Mouse (Mus musculus) CD4-positive, CD25-positive, alpha-beta regulatory T cell, adult 4 months (primary cell): ENCODE results near the gene Hba-x. TPM values are rescaled to one million over a fixed set of nuclear protein-coding genes. Genes with fewer than 3 reads are reported as not detected.
A peak's percentile ranks its signal among the peaks of the same experiment; 100 is the strongest.
"Not testable (repeated sequence)": the region's sequence is repeated elsewhere in the genome, so short reads cannot be mapped to it uniquely, and the experiment has no call there.

ENCODE experiments used
- ATAC-seq: one replicate; pipeline ENCODE4 v1.8.0; 2017
- polyA plus RNA-seq, 2 experiments: library from polyadenylated mRNA; unstranded; fragments of 100-300 nt; shearing (Covaris generic); gene quantifications; one replicate each; pipeline ENCODE4 v1.2.1; 2017

The Hba-x gene
- polyA plus RNA-seq, 2 experiments from 2014 or later: not detected

- peak; percentile 70 for ATAC-seq
Measured at GRCm38 (mm10) chr11:32286695-32287492, 10.7 kb downstream of the Hba-x start, which contains the start of gene Hbq1b. Gene Hbq1b (plus strand): TSS chr11:32286965.

- ATAC-seq: no peak
Measured at GRCm38 (mm10) chr11:32287493-32287825, 11.3 kb downstream of the Hba-x start.

GRCm38 (mm10) chr11:32292819-32293218, 16.6 kb downstream of the Hba-x start:
- ATAC-seq: not testable (repeated sequence)

DNA sequence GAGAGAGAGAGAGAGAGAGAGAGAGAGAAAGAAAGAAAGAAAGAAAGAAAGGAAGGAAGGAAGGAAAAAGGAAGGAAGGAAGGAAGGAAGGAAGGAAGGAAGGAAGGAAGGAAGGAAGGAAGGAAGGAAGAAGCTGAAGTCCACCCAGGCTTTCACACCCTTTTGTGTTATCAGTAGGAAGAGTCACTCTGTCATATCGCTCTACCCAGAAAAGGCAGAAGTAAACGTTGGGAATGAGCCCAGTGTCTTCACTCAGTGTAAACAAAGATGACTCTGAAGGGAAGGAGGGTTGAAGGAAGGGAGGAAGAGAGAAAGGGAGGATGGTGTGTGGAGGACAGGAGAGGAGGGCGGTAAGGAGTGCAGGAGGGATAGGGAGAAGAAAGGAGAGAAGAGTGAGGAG, 17.3 kb downstream of the Hba-x start:
- ATAC-seq: not testable (repeated sequence)

- not testable (repeated sequence) for ATAC-seq
Measured at GRCm38 (mm10) chr11:32296203-32296602, 20.0 kb downstream of the Hba-x start, which contains the start of gene Hba-a2. Gene Hba-a2 (plus strand): TSS chr11:32296489.

- ATAC-seq: not testable (repeated sequence)
Measured at GRCm38 (mm10) chr11:32297417-32297816, 21.2 kb downstream of the Hba-x start.

DNA sequence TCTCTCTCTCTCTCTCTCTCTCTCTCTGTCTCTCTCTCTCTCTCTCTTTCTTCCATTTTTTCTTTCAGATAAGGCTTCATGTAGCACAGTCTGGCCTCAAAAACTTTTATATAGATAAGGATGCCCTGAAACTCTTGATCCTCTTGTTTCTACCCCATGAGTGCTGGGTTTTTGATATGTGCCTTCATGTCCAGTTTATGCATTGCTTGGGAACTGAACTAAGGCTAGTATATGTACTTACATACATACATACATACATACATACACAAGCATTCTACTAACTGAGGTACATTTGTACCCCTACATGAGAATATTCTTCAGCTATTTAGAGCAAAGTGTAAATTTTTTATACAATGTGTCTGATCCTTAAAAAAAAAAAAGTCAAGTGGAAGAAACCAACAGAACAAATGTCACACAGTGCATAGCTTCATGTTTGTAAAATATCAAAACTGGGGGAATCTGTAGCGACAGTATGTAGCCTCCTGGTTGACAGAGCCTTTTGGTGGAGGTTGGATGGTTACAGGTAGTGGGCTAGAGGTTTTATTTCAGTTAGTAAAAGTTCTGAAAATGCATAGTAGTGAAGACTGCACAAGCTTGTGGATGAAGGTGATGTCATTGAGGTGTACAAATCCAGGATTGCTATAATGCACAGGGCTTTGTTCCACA, 21.8 kb downstream of the Hba-x start:
- no peak for ATAC-seq

GRCm38 (mm10) chr11:32298532-32298918, 22.3 kb downstream of the Hba-x start:
- ATAC-seq: no peak

GRCm38 (mm10) chr11:32299865-32300264, 23.7 kb downstream of the Hba-x start, which contains the start of gene Hbq1a:
Gene Hbq1a (plus strand): TSS chr11:32300069.
- not testable (repeated sequence) for ATAC-seq

DNA sequence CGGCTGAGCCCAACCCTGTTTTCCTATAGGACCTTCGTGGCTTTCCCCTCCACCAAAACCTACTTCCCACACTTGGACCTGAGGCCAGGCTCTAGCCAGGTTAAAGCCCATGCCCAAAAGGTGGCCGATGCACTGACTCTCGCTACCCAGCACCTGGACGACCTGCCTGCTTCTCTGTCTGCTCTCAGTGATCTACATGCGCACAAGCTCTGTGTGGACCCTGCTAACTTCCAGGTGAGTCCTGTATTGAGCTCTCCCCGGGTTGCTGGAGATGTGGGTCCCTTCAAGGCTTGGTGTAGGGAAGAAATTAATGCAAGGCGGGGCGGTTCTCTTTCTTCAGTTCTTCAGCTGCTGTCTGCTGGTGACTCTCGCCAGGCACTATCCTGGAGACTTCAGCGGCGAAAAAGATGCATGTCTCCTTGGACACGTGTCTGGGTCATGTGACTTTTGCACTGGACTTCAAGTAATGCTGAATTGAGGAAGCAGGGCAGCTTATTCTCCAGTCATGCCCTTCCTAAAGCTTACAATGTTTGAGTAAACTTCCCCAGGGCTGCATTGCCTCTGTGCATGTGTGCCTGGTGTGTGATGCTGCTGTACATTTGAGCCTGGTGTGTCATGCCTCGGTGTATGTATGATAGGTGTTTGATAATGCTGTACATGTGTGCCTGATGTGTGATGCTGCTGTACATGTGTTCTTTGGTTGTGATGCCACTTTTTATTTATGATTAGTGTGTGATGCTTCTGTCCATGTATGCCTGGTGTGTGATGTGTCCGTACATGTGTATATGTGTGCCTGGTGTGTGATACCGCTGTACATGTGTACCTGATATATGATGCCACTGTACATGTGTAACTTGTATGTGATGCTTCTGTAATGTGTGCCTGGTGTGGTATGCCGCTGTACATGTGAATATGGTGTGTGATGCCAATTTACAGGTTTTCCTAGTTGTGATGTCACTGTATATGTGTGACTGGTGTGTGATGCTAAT, 24.4 kb downstream of the Hba-x start:
- ATAC-seq: no peak

GRCm38 (mm10) chr11:32301506-32301905, 25.3 kb downstream of the Hba-x start:
- no peak for ATAC-seq

DNA sequence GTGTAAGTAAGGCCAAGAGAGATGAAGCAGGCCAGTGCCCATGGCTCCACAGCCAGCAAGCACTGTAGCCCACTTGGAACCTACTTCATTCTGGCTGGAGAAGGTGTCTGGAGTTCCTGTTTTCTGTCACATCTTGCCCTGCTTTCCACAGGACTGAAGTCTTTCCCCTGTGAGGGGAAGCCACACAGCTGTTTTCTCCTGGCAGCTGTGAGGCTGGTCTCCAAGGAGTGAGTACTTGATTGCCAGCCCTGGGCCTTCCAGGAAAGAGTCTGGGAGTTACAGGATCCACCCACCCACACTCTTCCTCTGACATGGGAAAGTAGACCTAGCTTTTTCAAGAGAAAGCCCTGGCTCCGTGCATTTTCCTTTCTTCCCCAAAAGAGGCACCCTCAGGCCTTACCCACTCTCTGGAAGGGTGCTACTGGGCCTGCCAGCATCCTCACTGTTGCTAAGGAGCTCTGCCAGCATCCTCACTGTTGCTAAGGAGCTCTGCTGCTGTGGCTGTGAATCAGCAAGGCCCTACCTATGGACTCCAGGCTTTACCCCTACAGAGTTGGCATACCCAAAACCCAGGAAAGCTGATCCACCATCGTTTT, 26.7 kb downstream of the Hba-x start:
- no peak for ATAC-seq

- no peak for ATAC-seq
Measured at GRCm38 (mm10) chr11:32303455-32303854, 27.3 kb downstream of the Hba-x start.

GRCm38 (mm10) chr11:32307006-32307405, 30.8 kb downstream of the Hba-x start:
- ATAC-seq: no peak

DNA sequence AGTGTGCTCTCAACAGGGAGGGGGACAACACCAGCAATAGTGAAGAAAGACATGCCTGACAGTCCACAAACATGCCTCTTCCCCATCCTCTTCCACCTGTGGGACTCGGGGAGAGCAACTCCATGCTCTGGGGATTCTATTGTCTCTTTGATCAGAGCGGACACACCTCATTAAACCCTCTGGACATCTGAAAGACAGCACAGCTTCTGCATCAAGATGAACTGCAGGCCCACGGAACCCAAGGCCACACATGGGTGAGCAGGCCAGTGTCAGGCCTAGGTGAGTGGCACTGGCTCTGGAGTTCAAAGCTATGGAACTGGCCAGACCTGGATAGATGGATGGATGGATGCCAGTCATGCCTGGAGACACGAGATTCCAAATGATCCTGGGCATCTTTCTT, 33.2 kb downstream of the Hba-x start:
- no peak for ATAC-seq

- no peak for ATAC-seq
Measured at GRCm38 (mm10) chr11:32309928-32310327, 33.7 kb downstream of the Hba-x start.

DNA sequence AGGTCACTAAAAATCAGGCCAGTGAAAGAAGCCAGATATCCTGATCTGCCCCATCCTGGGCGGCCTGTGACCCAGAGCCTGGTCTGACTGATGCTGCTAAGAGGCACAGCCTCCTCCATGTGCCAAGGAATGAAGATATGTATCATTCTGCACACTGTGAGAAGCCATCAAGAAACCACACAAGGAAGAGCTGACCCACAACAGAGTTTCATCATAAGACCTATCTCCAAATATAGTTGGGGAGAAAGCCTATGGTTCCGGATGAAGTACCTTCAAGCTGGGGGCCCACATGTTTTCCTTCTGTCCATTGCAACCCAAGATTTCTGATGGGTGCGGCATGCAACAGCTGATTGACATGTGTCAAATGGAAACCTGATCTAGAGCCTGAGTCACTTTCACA, 39.8 kb downstream of the Hba-x start:
- ATAC-seq: no peak

DNA sequence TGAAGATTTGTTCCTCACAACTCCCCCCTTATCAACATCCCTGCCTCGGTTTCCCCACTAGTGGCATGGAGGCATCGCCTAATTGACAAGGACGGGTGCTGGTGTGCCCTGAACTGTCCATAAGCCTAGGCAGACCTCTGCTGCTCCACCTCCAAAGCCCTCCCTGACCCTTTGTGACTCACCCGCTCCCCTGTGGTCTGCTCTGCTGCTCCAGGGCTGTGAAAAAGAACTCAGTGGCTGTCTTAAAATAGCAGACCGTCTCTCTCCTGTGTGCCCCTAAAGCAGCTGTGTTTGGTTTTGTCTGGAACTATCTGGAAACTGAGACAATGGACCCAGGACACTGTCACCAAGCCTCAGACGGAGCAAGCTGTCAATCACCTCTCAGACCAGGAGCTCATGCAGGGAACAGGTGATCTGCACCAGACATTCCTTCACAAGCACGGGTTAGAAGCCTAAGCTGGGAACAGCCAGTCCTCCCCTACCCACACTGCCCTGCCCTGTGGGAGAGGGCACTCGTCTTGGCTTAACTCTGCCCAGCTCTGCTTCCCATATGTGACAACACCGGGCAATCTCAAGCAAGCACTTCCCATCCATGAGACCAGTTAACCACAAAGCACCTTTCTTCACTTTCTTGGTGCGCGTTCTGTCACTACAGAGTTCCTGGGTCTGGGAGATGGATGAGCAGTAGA, 44.5 kb downstream of the Hba-x start:
- ATAC-seq: no peak

- ATAC-seq: no peak
Measured at GRCm38 (mm10) chr11:32321196-32321565, 45.0 kb downstream of the Hba-x start.

DNA sequence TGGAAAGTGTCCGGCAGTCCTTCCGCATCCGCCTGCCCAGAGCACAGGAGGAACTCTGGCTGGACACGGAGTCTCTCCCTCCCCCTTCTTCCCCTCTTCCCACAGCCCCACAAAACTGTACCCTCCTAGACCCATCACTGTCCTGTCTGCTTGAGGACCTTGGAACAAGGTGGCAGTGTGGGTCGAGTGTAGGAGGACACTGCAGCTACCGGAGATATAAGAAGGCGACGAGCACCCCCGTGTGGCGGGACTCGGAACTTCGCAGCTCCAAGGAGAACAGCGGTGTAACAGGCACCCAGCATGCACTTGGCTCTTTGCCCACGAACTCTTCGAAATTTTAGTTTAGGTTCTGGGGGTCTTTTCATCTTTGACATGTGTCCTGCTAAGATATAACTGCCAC, 48.4 kb downstream of the Hba-x start:
- ATAC-seq: peak; percentile 85
